Mouse (Mus musculus): ENCODE data around the gene Itgb4. TPM values are rescaled to one million over a fixed set of nuclear protein-coding genes. Genes with fewer than 3 reads are reported as not detected.
"Not testable (repeated sequence)": the region's sequence is repeated elsewhere in the genome, so short reads cannot be mapped to it uniquely, and the experiment has no call there.

Itgb4 gene
- total RNA-seq, 2 experiments from 2014 or later = 8.2 to 9.7 TPM

- DNase-seq = no peak
These were observed 35.2 kb downstream of the Itgb4 start for GRCm38 (mm10) chr11:116009661-116010060.

GRCm38 (mm10) chr11:116010146-116010545, 35.6 kb downstream of the Itgb4 start:
- no peak for DNase-seq

GRCm38 (mm10) chr11:116010948-116011347, 36.4 kb downstream of the Itgb4 start:
- DNase-seq = no peak

- no peak for DNase-seq
These were observed 37.2 kb downstream of the Itgb4 start for GRCm38 (mm10) chr11:116011529-116012261.

- peak; percentile 73 to 76 for DNase-seq
These were observed 37.9 kb downstream of the Itgb4 start, which contains the start of gene Galk1 for GRCm38 (mm10) chr11:116012262-116012947. Gene Galk1 (minus strand): TSS chr11:116012719.

- no peak for DNase-seq
These were observed 40.3 kb downstream of the Itgb4 start for GRCm38 (mm10) chr11:116014821-116015220.

GRCm38 (mm10) chr11:116018106-116018505, 43.6 kb downstream of the Itgb4 start:
- no peak for DNase-seq

- not testable (repeated sequence) for DNase-seq
These were observed 44.4 kb downstream of the Itgb4 start for GRCm38 (mm10) chr11:116018867-116019266.

GRCm38 (mm10) chr11:116019360-116019791, 44.9 kb downstream of the Itgb4 start:
- DNase-seq = no peak

- DNase-seq = no peak
These were observed 45.5 kb downstream of the Itgb4 start for GRCm38 (mm10) chr11:116019976-116020411.

GRCm38 (mm10) chr11:116020519-116020922, 46.0 kb downstream of the Itgb4 start:
- no peak for DNase-seq

- DNase-seq = no peak
These were observed 47.1 kb downstream of the Itgb4 start for GRCm38 (mm10) chr11:116021328-116022220.

- no peak for DNase-seq
These were observed 47.8 kb downstream of the Itgb4 start for GRCm38 (mm10) chr11:116022256-116022780.

- not testable (repeated sequence) for DNase-seq
These were observed 48.7 kb downstream of the Itgb4 start for GRCm38 (mm10) chr11:116023074-116023770.

- peak; percentile 79 to 84 for DNase-seq
These were observed 49.4 kb downstream of the Itgb4 start for GRCm38 (mm10) chr11:116023771-116024355.

- DNase-seq = peak; percentile 93 to 95
These were observed 49.9 kb downstream of the Itgb4 start for GRCm38 (mm10) chr11:116024356-116024808.

GRCm38 (mm10) chr11:116025056-116025845, 50.7 kb downstream of the Itgb4 start:
- DNase-seq = no peak

- DNase-seq = no peak
These were observed 53.2 kb downstream of the Itgb4 start, which contains the start of gene H3f3b for GRCm38 (mm10) chr11:116027756-116028155. Gene H3f3b (minus strand): TSS chr11:116027962.

- DNase-seq = no peak
These were observed 53.8 kb downstream of the Itgb4 start for GRCm38 (mm10) chr11:116028177-116028865.
